Mouse (Mus musculus) hindbrain, embryonic 13.5 days (tissue): ENCODE measurements around the gene Mob3a. TPM values are rescaled to one million over a fixed set of nuclear protein-coding genes. Genes with fewer than 3 reads are reported as not detected.

Experiments used
- ATAC-seq: fragments of 200-750 bp; cut with Nextera tagmentation; 2 replicates; pipeline ENCODE4 v1.8.0; 2017; ENCODE audit warnings: moderate TSS enrichment; ENCODE audit not compliant: low FRiP score
- H3K27ac ChIP-seq: fragments of 300-500 bp; sonication (generic); 2 replicates; pipeline ENCODE4 v1.5.1; 2015; ENCODE audit warnings: inconsistent platforms, mild to moderate bottlenecking, moderate library complexity
- H3K27me3 ChIP-seq: fragments of 300-500 bp; sonication (generic); 2 replicates; pipeline ENCODE4 v1.6.1; 2015; ENCODE audit warnings: mild to moderate bottlenecking, inconsistent platforms
- H3K36me3 ChIP-seq: fragments of 300-500 bp; sonication (generic); 2 replicates; pipeline ENCODE4 v1.6.1; 2015; ENCODE audit warnings: mild to moderate bottlenecking, inconsistent platforms
- H3K4me1 ChIP-seq: fragments of 300-500 bp; sonication (generic); replicated peaks from 2 replicates; pipeline ENCODE4 v1.6.1; 2015; ENCODE audit warnings: inconsistent platforms
- H3K4me2 ChIP-seq: fragments of 300-500 bp; sonication (generic); 2 replicates; pipeline ENCODE4 v1.6.1; 2015; ENCODE audit warnings: inconsistent platforms, mild to moderate bottlenecking, moderate library complexity
- H3K4me3 ChIP-seq: fragments of 300-500 bp; sonication (generic); 2 replicates; pipeline ENCODE4 v1.5.1; 2015; ENCODE audit warnings: mild to moderate bottlenecking, inconsistent platforms
- H3K9ac ChIP-seq: fragments of 300-500 bp; sonication (generic); 2 replicates; pipeline ENCODE4 v1.6.1; 2015; ENCODE audit warnings: mild to moderate bottlenecking, inconsistent platforms
- H3K9me3 ChIP-seq: fragments of 300-500 bp; sonication (generic); 2 replicates; pipeline ENCODE4 v1.6.1; 2016; ENCODE audit warnings: inconsistent platforms
- WGBS: fragments of 180-500 bp; shearing (Covaris S2); methylation state at CpG from one replicate; pipeline ENCODE4 v1.1.7; 2015; 5-methylcytosine and 5-hydroxymethylcytosine counted together
- polyA plus RNA-seq: library from polyadenylated mRNA; unstranded; fragments of >200 nt; fragmentation: Nextera tagmentation; extraction: Ambion mirVana; gene quantifications from 2 replicates; pipeline ENCODE4 v1.2.1, GENCODE M21; 2015

Mob3a gene
- polyA plus RNA-seq, 1 experiment from 2014 or later, result 51.8 TPM

DNA sequence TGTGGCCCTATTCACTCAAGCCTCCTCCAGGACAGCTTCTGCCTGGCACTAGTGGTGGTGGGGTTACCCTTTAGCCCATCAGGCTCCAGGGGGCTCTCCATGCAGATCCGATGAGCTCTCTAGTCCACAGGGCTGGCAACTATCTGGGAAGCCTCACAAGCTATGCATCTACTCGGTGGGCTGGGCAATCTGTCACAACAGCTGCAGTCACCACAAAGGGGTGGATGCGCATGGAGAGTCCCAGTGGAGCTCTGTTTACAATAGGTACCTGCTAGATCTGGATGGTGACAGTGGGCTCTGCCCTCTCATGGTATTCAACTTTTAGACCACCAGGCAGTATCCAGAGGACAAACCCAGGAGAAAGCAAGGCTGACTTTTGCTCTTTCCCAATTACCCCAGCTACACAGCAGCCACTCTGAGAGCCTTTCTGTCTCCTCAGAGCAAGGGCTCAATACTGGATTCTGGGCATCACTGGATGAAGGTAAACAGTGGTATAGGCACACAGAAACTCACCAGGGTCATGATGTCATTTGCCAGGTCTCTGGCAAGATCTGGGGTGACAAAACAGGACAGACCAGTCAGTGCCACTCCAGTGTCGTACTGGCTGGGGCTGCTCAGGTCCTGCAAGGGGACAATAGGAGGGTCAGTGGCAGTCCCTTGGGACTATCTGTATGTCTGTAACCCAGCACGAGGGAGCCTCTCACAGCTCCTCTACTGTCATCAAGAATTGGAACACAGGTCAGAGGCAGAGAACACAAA is 25.8 kb upstream of the Mob3a start:
- H3K27me3 ChIP-seq, result no peaks in the 10 kb centered on the region
- peaks cover 99% of the 10 kb centered on the region for H3K36me3 ChIP-seq
- no peak overlapping the region for H3K9ac ChIP-seq
- no peaks in the 10 kb centered on the region for H3K4me1 ChIP-seq
- WGBS, result 83% methylated on average over 5 of the region's 5 CpGs
- no peak overlapping the region for H3K27ac ChIP-seq
- no peak overlapping the region for H3K4me3 ChIP-seq
- no peak for ATAC-seq
- H3K9me3 ChIP-seq, result no peaks in the 10 kb centered on the region
- H3K4me2 ChIP-seq, result no peak overlapping the region

DNA sequence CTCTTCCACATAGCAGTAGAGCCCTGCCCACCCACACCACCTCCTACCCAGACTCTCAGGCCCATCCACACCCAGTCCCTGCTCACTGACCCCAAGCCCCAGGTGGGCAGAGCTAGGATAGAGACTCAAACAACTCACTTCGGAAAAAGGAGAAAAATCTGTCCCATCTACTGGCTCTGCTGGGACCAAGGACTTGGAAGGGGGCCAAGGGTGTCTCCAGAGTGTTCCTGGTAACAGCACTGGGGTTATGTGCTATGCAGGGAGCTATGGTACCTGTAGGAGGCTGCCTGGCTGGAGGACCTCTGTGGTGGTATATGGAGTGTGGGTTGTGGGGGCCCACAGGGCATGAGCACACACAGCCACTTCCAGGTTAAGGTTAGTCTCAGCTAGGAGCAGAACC is 15.5 kb upstream of the Mob3a start:
- no peaks in the 10 kb centered on the region for H3K4me1 ChIP-seq
- no peak for ATAC-seq
- no peak overlapping the region for H3K27ac ChIP-seq
- 90% methylated on average over 1 of the region's 1 CpGs for WGBS
- peaks cover 100% of the 10 kb centered on the region for H3K36me3 ChIP-seq
- no peak overlapping the region for H3K9ac ChIP-seq
- H3K4me2 ChIP-seq, result no peak overlapping the region
- no peaks in the 10 kb centered on the region for H3K9me3 ChIP-seq
- no peak overlapping the region for H3K4me3 ChIP-seq
- H3K27me3 ChIP-seq, result no peaks in the 10 kb centered on the region

DNA sequence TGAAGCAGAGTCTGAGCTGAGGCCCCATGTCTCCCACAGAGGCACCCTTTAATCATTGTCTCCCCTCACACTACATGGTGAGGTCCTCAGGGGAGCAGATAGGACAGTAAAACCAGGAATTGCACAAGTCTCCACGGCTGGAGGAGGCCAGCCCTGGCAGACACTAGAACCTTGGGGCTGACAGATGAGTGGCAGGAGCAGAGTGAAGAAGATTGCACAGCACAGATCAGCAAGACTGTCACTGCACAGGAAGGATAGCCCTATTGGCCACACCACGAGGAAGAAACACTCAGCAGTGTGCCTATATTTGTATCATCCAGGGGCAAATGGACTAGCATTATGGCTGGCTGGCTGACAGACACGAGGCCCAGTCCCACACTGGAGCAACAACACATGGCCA is 9.1 kb upstream of the Mob3a start:
- Histone ChIP-seq H3K9ac (no peak overlapping the region), H3K4me3 (no peak overlapping the region), H3K4me2 (no peak overlapping the region), H3K27me3 (no peaks in the 10 kb centered on the region), H3K36me3 (peaks cover 100% of the 10 kb centered on the region), H3K4me1 (no peaks in the 10 kb centered on the region), H3K9me3 (no peaks in the 10 kb centered on the region), H3K27ac (no peak overlapping the region)
- no peak for ATAC-seq
- 95% methylated on average over 3 of the region's 3 CpGs for WGBS

DNA sequence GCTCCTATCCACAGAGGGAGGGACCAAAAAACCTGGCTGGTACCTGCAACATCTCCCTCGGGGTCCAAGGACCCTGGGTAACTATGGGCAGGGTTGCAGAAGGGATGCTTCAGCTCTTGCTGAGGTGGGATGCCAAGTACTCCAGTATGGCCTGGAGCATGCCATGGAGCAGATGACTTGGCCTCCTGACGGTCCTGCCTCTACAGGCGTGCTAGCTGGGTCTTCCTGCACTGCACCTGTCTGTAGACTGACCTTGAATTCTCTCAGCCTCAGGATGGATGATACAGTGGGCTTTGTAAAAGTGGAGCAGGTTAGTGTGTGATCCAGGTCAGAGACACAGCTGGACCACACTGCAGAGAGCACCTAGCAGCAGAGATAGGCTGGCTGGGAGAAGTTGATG is 3.7 kb upstream of the Mob3a start:
- no peak overlapping the region for H3K9ac ChIP-seq
- 89% methylated on average over 3 of the region's 3 CpGs for WGBS
- no peaks in the 10 kb centered on the region for H3K27me3 ChIP-seq
- no peak for ATAC-seq
- no peak overlapping the region for H3K4me2 ChIP-seq
- H3K9me3 ChIP-seq, result no peaks in the 10 kb centered on the region
- peaks cover 53% of the 10 kb centered on the region for H3K36me3 ChIP-seq
- no peak overlapping the region for H3K4me3 ChIP-seq
- peaks cover 36% of the 10 kb centered on the region for H3K4me1 ChIP-seq
- no peak overlapping the region for H3K27ac ChIP-seq

DNA sequence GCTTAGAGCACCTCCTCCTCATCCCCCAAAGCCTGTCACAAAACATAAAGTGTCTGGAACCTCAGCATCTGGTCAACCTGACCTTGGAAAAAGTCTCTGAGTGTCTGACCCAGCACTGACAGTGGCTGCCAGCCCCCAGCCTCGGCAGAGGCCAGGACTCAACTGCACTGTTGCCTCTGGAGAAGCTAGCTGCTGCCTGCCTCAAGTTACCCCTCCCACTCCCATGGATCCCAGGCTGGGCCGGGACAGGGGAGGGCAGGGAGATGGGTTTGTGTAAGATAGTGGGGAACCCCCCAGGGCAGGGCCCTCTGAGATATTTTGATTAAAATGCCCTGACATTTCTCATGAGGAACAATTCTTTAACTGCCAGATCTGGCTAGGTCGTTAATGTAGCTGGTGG is 3.3 kb upstream of the Mob3a start:
- peaks cover 40% of the 10 kb centered on the region for H3K4me1 ChIP-seq
- H3K4me3 ChIP-seq, result no peak overlapping the region
- no peak for ATAC-seq
- H3K27me3 ChIP-seq, result no peaks in the 10 kb centered on the region
- no peak overlapping the region for H3K4me2 ChIP-seq
- H3K9ac ChIP-seq, result peak overlapping the region; percentile 24; the same call in 1 of the 2 replicates
- H3K9me3 ChIP-seq, result no peaks in the 10 kb centered on the region
- no peak overlapping the region for H3K27ac ChIP-seq
- 80% methylated on average over 3 of the region's 3 CpGs for WGBS
- H3K36me3 ChIP-seq, result peaks cover 48% of the 10 kb centered on the region

DNA sequence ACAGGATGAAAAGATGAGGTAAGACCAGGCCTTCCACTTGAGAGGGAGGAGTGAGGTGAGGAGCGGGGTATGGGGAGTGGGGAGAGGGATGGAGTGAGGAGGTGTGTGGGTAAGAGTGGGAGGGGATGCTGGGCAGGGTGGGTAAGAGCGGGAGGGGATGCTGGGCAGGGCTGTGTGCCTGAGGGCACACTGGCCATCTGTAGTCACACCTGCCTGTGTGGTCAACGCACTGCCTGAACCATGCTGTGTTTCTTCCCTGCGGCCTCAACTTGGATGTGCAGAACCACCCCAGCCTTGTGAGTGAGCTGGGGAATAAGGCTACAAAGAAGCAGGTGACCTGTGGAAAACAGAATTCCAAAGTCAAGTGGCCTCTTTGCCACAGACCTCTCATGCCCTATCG is 2.6 kb upstream of the Mob3a start:
- Histone ChIP-seq H3K4me2 (no peak overlapping the region), H3K27me3 (no peaks in the 10 kb centered on the region), H3K4me3 (no peak overlapping the region), H3K36me3 (peaks cover 42% of the 10 kb centered on the region), H3K27ac (no peak overlapping the region), H3K9me3 (no peaks in the 10 kb centered on the region), H3K4me1 (peaks cover 44% of the 10 kb centered on the region), H3K9ac (0 out of 2 replicates have a peak overlapping the region, but pooled peaks have one; percentile 70)
- ATAC-seq, result no peak
- 79% methylated on average over 5 of the region's 5 CpGs for WGBS

DNA sequence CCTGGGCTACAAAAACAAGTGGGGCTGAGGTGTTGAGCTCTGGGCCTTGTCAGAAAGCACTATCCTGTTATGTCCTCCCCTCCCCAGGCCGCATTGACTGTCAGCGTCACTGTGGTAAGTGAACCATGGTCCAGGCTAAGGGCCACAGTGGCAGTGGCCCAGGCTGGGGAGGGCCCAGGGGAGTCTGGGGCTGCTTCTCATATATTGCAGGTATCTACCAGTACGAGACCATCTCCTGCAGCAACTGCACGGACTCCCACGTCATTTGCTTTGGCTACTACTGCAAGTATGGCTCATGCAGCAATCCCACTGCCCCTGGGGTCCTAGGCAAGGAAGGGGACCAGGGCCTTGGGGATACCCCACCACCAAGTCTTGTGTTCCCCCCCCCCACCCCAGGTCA is 1.9 kb upstream of the Mob3a start:
- H3K4me1 ChIP-seq, result peaks cover 44% of the 10 kb centered on the region
- peak overlapping the region; percentile 74 for H3K4me2 ChIP-seq
- H3K9me3 ChIP-seq, result no peaks in the 10 kb centered on the region
- H3K9ac ChIP-seq, result peak overlapping the region; percentile 70; the same call in 1 of the 2 replicates
- WGBS, result 80% methylated on average over 5 of the region's 5 CpGs
- ATAC-seq, result no peak
- peak overlapping the region; percentile 69 for H3K4me3 ChIP-seq
- peak overlapping the region; percentile 91 for H3K27ac ChIP-seq
- H3K27me3 ChIP-seq, result no peaks in the 10 kb centered on the region
- peaks cover 35% of the 10 kb centered on the region for H3K36me3 ChIP-seq

DNA sequence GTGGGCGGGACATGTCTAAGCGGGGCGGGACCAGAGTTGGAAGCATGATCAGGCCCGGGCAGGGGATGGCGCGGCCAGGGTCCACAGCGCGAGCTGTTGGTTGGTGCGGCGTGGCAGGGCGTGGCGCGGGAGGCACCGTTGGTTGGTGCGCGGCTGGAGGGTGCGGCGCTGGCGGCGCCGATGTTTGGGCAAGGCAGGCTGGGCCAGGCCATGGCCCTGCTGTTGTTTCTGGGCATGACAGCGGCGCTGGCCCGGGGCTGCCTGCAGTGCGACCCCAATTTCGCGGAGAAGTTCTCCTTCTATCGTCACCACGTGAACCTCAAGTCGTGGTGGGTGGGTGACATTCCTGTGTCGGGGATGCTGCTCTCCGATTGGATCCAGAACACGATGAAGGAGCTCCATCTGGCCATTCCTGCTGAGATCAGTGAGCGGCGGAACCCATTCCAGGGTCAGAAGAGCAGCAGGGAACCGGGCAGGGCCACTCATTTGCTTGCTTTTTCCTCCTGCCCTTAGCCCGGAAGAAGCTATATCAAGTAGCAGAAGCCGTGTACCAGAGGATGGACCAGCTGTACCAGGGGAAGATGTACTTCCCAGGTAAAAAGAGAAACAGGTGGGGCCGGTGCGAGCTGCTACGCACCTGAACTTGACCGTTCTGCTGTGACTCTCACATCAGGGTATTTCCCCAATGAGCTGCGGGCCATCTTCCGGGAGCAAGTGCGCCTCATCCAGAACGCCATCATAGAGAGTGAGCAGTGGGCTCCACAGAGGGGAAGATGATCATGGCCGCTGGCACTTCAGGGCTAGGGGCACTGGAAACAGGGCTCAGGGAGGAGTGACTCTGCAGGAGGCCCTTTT is 986 bp upstream of the Mob3a start:
- H3K4me1 ChIP-seq, result peaks cover 52% of the 10 kb centered on the region
- H3K4me2 ChIP-seq, result peak overlapping the region; percentile 74
- peak overlapping the region; percentile 70 for H3K9ac ChIP-seq
- 2% methylated on average over 47 of the region's 47 CpGs for WGBS
- peaks cover 34% of the 10 kb centered on the region for H3K36me3 ChIP-seq
- peak; percentile 89 for ATAC-seq
- H3K27ac ChIP-seq, result peak overlapping the region; percentile 91
- H3K27me3 ChIP-seq, result no peaks in the 10 kb centered on the region
- no peaks in the 10 kb centered on the region for H3K9me3 ChIP-seq
- H3K4me3 ChIP-seq, result peak overlapping the region; percentile 69

DNA sequence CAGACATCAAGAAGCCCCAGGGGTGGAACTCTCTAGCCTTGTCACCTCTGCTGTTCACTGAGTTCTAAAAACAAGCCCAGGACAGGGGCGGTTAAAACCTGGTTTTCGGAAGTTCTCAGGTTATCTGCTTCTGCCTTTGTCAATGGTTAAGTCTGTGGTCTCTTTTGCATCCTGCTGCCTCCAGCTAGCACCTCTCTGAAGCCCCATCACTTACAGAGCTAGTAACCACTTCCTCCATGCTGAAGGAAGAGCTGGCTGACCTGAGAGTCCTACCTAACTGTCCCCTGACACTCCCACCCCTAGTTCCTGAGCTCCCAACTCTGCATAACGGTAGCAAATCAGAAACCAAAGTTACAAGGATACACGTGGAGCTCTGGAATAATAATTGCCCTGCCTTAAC is 1.0 kb downstream of the Mob3a start:
- WGBS, result 52% methylated on average over 4 of the region's 4 CpGs
- H3K9me3 ChIP-seq, result no peaks in the 10 kb centered on the region
- peak overlapping the region; percentile 81 for H3K9ac ChIP-seq
- peaks cover 18% of the 10 kb centered on the region for H3K36me3 ChIP-seq
- no peaks in the 10 kb centered on the region for H3K27me3 ChIP-seq
- peak overlapping the region; percentile 69 for H3K4me3 ChIP-seq
- no peak for ATAC-seq
- H3K27ac ChIP-seq, result 0 out of 2 replicates have a peak overlapping the region, but pooled peaks have one; percentile 91
- peak overlapping the region; percentile 74 for H3K4me2 ChIP-seq
- H3K4me1 ChIP-seq, result peaks cover 58% of the 10 kb centered on the region

DNA sequence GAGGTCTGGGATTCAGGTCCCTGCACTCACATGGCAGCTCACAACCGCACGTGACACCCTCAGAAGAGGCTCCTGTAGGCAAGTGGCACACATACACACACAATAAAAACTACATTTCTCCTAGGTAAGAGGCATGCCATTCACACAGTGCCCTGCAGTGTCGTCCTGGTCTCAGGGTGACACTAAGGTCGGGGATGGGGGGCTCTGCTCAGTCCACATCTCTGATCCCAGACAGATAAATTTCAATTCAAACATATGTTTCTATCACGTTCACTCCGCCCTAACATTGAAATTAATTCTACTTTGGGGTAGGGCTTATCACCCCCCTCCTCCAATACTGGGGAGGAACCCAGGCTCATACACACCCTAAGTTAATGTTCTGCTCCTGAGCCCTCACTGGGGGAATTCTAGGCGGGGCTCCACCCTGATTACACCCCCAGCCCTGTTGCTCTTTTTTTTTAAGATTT is 1.7 kb downstream of the Mob3a start:
- peaks cover 58% of the 10 kb centered on the region for H3K4me1 ChIP-seq
- H3K9ac ChIP-seq, result 0 out of 2 replicates have a peak overlapping the region, but pooled peaks have one; percentile 81
- H3K36me3 ChIP-seq, result peaks cover 12% of the 10 kb centered on the region
- no peaks in the 10 kb centered on the region for H3K9me3 ChIP-seq
- no peak overlapping the region for H3K27ac ChIP-seq
- no peak for ATAC-seq
- H3K4me2 ChIP-seq, result peak overlapping the region; percentile 10
- H3K27me3 ChIP-seq, result no peaks in the 10 kb centered on the region
- no peak overlapping the region for H3K4me3 ChIP-seq
- 89% methylated on average over 7 of the region's 7 CpGs for WGBS

DNA sequence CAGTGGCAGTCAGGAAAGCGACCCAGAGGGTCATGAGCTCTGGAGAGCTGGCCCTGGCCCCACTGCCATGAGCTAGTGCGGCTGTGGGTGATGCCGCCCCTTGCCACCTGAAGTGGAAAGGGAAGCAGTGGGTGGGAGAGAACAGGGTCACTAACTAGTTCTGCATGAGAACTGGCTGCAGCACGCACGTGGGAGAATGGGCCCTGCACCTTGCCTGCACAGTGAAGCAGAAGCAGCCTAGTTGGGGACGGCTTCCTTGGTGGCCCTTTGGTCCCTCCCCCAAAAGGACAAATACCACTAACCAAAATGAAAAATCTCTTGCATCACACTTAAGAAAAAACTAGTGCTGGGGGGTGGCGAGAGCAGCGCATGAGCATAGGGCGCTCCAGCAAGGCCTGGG is 3.2 kb downstream of the Mob3a start:
- 93% methylated on average over 9 of the region's 9 CpGs for WGBS
- ATAC-seq, result no peak
- no peak overlapping the region for H3K4me3 ChIP-seq
- no peak overlapping the region for H3K4me2 ChIP-seq
- peaks cover 24% of the 10 kb centered on the region for H3K36me3 ChIP-seq
- peak overlapping the region; percentile 55 for H3K9ac ChIP-seq
- H3K9me3 ChIP-seq, result no peaks in the 10 kb centered on the region
- H3K27me3 ChIP-seq, result no peaks in the 10 kb centered on the region
- H3K4me1 ChIP-seq, result peaks cover 49% of the 10 kb centered on the region
- no peak overlapping the region for H3K27ac ChIP-seq

DNA sequence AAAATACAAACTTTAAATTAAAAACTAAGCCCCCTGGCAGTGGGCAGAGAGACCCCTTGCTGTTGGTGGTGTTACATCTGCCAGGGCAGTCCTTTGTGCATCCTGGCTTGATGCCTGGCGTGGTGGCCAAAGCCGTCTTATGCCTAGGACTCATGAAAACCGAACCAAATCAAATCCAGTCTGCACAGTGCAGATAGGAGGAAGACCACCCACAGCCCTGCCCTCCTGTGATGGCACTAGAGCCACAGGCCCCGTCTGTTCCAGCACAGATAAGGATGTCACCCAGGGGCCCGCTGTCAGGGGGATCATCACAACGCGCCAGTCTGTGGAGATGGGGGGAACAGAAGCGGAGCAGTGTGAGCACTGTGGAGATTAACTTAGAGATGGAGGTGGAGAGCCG is 4.0 kb downstream of the Mob3a start:
- no peaks in the 10 kb centered on the region for H3K9me3 ChIP-seq
- H3K27ac ChIP-seq, result no peak overlapping the region
- WGBS, result 87% methylated on average over 9 of the region's 9 CpGs
- peaks cover 41% of the 10 kb centered on the region for H3K4me1 ChIP-seq
- ATAC-seq, result no peak
- H3K9ac ChIP-seq, result peak overlapping the region; percentile 55
- H3K27me3 ChIP-seq, result no peaks in the 10 kb centered on the region
- H3K4me3 ChIP-seq, result no peak overlapping the region
- peaks cover 28% of the 10 kb centered on the region for H3K36me3 ChIP-seq
- no peak overlapping the region for H3K4me2 ChIP-seq
